Mouse (Mus musculus) gastrocnemius, postnatal 14 days (tissue): Measurements from ENCODE around the gene Npb. TPM values are rescaled to one million over a fixed set of nuclear protein-coding genes. Genes with fewer than 3 reads are reported as not detected.
A peak's percentile ranks its signal among the peaks of the same experiment; 100 is the strongest.
"Not testable (repeated sequence)": the region's sequence is repeated elsewhere in the genome, so short reads cannot be mapped to it uniquely, and the experiment has no call there.

Source experiments
- DNase-seq: peaks from one replicate; pipeline ENCODE4 v3.0.0; 2021; ENCODE audit warnings: mixed read lengths
- intact Hi-C: fragments of 180-260 bp; cut with DNase I; formaldehyde crosslinking; loops from one replicate; pipeline ENCODE4 v1.15.1; 2025; ENCODE audit warnings: low total_unique reads
- total RNA-seq, 2 experiments: library from RNA; stranded (reverse); gene quantifications; 2 replicates each; pipeline ENCODE4 v1.2.3; 2021

Gene Npb
- total RNA-seq, 2 experiments from 2014 or later, result not detected

GRCm38 (mm10) chr11:120578694-120579243 lies 29.5 kb upstream of the Npb start:
- no peak for DNase-seq
- intact Hi-C loops, result no loop called here

DNA sequence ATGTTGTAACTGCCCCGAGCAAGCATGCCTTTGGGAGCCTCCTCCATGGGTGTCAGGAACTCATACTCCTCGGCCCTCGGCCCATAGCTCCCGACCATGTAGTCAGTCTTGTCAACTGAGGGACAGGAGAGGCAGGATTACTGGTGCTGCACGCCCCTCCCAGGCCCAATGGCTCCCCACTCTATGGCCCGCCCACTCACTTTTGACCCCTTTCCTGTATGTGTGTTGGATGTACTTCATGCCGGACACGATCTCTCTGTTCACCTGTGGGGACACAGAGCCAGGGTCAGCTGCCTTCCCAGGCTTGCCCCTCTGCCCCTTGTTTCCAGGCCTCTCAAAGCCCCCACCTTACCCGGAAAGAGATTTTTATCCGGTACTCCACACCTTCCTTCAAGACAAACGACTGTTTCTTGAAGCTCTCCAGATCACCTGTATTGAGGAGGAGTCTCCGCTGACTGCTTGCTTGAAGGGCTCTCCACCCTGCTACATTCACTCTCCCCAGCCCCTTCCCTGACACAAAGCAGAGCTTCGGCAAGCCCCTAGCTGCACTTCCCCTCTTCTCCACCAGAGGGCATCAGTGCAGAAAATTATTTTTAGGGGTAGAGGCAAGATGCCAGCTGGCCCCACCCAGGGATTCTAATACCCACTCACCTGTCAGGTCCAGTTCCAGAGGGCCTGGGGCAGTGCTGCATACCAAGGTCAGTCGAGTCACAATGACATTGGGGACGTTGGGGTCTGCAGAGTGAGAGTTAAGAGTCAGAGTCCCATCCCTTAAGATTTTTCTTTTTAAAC lies 28.8 kb upstream of the Npb start:
- intact Hi-C loops, result no loop called here
- DNase-seq, result peak; percentile 70

DNA sequence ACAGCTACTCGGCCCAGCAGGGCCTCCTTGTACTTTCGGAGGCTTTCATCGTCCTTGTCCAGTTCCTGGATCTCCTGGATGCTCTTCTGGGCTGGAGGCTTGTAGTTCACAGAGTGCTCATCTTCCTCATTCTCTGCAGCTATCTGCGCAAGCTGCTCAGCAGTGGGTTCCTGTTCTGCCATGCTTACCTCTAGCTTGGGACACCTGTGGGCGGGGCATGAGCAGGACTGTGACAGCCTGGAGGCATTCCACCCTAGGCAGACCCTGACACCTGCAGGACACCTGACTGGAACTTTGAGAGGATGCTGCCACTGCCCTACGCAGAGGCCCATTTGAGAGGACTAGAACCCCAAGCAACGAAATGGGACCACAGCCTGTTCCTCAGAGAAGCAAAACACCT lies 28.1 kb upstream of the Npb start:
- DNase-seq, result no peak
- intact Hi-C loops, result no loop called here

GRCm38 (mm10) chr11:120580871-120581331 lies 27.4 kb upstream of the Npb start:
- DNase-seq, result peak; percentile 47
- intact Hi-C loops, result no loop called here

DNA sequence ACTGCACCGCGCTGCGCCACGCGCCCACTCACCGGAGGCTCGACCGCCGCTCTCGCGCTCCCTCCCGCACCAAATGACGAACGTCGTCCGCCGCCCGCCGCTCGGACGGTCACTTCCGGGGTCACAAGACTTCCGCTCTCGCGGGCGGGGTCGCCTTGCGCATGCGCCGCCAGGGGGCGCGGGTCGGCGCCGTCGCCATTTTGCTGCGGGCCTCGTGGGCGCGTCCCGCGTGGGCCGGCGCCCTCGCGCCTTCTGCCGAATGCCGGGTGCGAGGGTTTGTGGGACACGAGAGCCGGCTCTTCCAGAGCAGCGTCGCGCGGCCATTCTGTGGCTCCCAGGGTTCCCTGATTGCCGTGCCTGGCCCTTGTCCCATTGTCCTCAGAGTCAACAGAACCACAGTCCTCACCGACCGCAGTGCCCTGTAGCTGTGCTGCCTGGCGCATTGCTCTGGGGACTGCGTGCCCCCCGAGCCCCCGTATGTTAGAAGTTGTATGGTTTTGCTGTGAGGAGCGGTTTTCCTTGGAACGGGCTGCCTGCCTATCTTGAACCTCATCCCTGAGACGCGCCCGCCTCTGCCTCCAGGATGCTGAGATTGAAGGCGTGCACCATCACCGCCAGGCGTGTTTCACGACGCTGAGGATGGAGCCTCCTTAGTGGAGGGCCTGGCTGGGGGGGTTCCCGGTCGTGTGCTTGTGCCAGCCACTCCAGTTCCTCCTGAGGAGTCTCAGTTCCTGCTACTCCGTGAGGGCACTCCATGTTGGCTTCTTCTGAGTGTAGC lies 26.6 kb upstream of the Npb start, which contains the start of gene Arhgdia:
Gene Arhgdia, minus strand, starts transcription at position 135 of the 778 bp plus-strand sequence.
- peak; percentile 91 for DNase-seq

GRCm38 (mm10) chr11:120582268-120582981 lies 25.9 kb upstream of the Npb start:
- DNase-seq, result no peak

More for the DNA sequence above, 26.6 kb upstream of the Npb start, which contains the start of gene Arhgdia:
- intact Hi-C loops, result no loop called here

GRCm38 (mm10) chr11:120582982-120583293 lies 25.3 kb upstream of the Npb start:
- intact Hi-C loops, DNase-seq: not testable (repeated sequence)

More at GRCm38 (mm10) chr11:120582268-120582981, 25.9 kb upstream of the Npb start:
- intact Hi-C loops, result no loop called here

GRCm38 (mm10) chr11:120583937-120584336 lies 24.3 kb upstream of the Npb start:
- no peak for DNase-seq
- intact Hi-C loops, result no loop called here

- intact Hi-C loops, result no loop called here
- DNase-seq, result no peak
Observed at GRCm38 (mm10) chr11:120588531-120588930, 19.7 kb upstream of the Npb start.

DNA sequence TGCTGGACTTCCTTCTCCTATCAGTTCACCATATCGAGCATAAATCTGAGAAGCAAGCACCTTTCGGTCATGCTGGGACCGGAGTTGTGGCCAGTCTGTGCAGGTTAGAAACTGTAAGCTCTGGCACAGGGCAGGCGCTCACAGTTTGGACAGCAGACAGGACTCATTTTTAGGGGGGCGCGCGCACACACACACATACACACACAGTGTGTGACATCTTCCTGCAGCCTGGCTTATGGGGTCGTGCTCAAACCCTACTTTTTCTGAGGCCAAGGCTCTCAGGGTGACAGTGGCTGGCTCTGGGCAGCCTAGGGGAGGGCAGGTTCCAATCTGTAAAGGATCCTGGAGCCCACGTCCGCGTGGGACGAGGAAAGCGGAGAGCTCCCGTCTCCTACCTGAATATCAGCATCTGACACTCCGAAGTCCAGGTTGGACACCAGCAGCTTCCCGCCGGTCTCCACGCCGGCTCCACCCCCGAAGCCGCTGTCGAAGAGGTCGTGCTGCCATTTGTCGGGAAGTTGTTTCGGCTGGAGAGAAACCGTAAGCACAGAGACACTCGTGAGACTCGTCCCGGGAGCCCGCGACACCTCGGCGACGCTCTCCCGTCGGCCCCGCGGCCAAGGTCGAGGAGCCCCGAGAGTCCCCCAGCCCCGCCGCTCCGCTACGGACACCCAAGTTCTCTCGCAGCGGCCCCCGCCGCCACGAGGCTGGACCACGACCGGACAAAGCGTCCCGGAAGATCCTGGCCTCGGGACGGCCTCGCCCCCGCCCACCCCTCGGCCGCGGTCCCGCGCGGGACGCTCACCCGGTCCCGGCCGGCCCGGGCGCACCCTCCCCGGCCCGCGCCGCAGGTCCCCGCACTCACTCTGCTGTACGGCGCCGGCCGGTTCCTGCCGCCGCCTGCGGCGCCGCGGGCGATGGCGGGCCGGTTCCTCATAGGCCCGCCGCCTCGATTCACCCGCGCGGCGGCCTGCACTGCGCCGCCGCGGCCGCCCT lies 10.7 kb upstream of the Npb start:
- intact Hi-C loops, result no loop called here
- no peak for DNase-seq

- DNase-seq, result peak; percentile 94
- intact Hi-C loops, result no loop called here
Observed at GRCm38 (mm10) chr11:120598283-120598989, 9.8 kb upstream of the Npb start, which contains the start of the genes Alyref and Anapc11. Gene Alyref, minus strand, starts transcription at chr11:120598365. Gene Anapc11, plus strand, starts transcription at chr11:120598421.

DNA sequence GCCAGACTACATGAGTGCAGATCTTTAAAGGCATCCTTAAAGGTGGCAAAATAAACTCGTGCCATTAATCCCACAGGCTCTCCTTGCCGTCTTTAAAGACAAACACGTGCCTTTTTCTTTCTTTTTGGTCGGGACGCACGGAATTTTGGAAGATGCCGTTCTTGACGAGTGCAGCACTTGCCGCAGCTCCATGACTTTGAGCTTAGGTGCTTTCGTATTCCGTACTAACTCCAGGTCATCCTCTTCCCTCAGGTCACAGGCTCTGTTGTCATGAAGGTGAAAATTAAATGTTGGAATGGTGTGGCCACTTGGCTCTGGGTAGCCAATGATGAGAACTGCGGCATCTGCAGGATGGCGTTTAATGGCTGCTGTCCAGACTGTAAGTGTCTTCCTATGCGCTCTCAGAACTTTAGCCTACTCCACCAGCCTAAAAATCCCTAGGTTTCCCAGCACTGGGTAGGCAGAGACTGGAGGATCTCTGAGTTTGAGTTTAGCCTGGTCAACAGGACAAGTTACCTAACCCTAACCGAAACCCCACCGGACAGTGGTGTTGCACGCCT lies 9.2 kb upstream of the Npb start:
- intact Hi-C loops, result no loop called here
- DNase-seq, result no peak

DNA sequence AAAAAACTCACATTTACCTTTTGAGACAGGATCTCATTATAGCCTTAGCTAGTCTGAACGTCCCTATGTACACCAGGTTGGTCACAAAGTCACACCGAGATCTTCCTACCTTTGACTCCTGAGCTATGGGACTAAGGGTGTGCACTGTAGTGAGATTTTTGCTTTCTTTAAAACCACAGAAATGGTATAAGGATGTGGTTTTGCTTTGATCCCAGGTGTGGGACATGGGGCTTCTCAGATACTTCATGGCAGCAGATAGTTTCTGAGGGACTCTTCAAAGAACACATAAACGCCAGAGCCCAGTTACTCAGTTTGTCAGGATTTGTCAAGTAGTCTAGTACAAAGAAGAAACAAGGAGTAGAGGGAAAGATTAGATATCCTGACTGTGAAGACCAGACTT lies 7.6 kb upstream of the Npb start:
- no peak for DNase-seq
- intact Hi-C loops, result no loop called here

GRCm38 (mm10) chr11:120603545-120603944 lies 4.7 kb upstream of the Npb start:
- DNase-seq, result no peak
- intact Hi-C loops, result no loop called here

- intact Hi-C loops, result loop anchor here (5.0 kb wide), 1 partner anchor 108 kb away; no protein-coding TSS in a partner anchor
Observed at GRCm38 (mm10) chr11:120605667-120606066, 2.6 kb upstream of the Npb start.

DNA sequence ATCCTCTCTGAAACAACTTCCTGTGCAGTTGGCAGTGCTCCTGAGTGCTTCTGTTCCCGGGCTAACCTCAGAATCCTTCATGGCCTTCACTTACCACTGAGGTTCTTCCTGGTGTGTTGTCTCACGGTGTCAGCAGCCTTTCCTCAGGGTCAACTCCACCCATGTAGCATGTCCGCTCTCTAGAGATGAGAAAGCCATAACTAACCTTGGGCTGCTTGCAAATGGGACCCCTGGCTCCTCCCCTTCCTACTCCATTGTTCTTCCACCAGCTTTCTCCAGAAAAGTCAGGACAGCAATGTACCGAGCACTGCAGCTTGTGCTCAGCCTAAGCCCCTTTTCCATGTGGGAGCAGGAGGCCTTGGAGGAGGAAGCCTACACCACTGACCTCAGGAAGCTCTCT lies 1.5 kb upstream of the Npb start:
- intact Hi-C loops, result loop anchor here (5.0 kb wide), 1 partner anchor 109 kb away; no protein-coding TSS in a partner anchor
- no peak for DNase-seq

More at GRCm38 (mm10) chr11:120605667-120606066, 2.6 kb upstream of the Npb start:
- DNase-seq, result no peak

- no peak for DNase-seq
- intact Hi-C loops, result loop anchor here (5.0 kb wide), 1 partner anchor 112 kb away; no protein-coding TSS in a partner anchor
Observed at GRCm38 (mm10) chr11:120609250-120609649, 973 bp downstream of the Npb start.
